Mouse (Mus musculus) right cerebral cortex, postnatal 4 days (tissue): ENCODE results near the gene E2f2.

Source experiments
- DNase-seq: peaks from one replicate; pipeline ENCODE4 v3.0.0-alpha.2; 2022

The E2f2 gene

GRCm38 (mm10) chr4:136145362-136145885 is 26.8 kb upstream of the E2f2 start:
- no peak for DNase-seq

GRCm38 (mm10) chr4:136145991-136146711 is 26.0 kb upstream of the E2f2 start:
- DNase-seq, result no peak

GRCm38 (mm10) chr4:136146712-136147154 is 25.5 kb upstream of the E2f2 start:
- no peak for DNase-seq

GRCm38 (mm10) chr4:136147436-136148135 is 24.6 kb upstream of the E2f2 start:
- DNase-seq, result peak; percentile 62

GRCm38 (mm10) chr4:136148342-136149044 is 23.7 kb upstream of the E2f2 start:
- DNase-seq, result no peak

- no peak for DNase-seq
These were observed 23.2 kb upstream of the E2f2 start for GRCm38 (mm10) chr4:136149045-136149379.

- peak; percentile 63 for DNase-seq
These were observed 22.5 kb upstream of the E2f2 start for GRCm38 (mm10) chr4:136149734-136150133.

GRCm38 (mm10) chr4:136150596-136150995 is 21.6 kb upstream of the E2f2 start:
- DNase-seq, result no peak

GRCm38 (mm10) chr4:136152821-136153220 is 19.4 kb upstream of the E2f2 start:
- DNase-seq, result no peak

GRCm38 (mm10) chr4:136154462-136154861 is 17.7 kb upstream of the E2f2 start:
- DNase-seq, result no peak

GRCm38 (mm10) chr4:136158498-136158897 is 13.7 kb upstream of the E2f2 start:
- DNase-seq, result no peak

GRCm38 (mm10) chr4:136159802-136160397 is 12.3 kb upstream of the E2f2 start:
- DNase-seq, result peak; percentile 70

GRCm38 (mm10) chr4:136163448-136163847 is 8.7 kb upstream of the E2f2 start:
- DNase-seq, result peak; percentile 89

- no peak for DNase-seq
These were observed 7.2 kb upstream of the E2f2 start for GRCm38 (mm10) chr4:136164981-136165380.

- DNase-seq, result no peak
These were observed 4.5 kb upstream of the E2f2 start for GRCm38 (mm10) chr4:136167701-136168100.

GRCm38 (mm10) chr4:136170401-136170800 is 1.8 kb upstream of the E2f2 start:
- DNase-seq, result no peak

- DNase-seq, result no peak
These were observed 739 bp upstream of the E2f2 start for GRCm38 (mm10) chr4:136171455-136171854.

GRCm38 (mm10) chr4:136172542-136173209 is 482 bp downstream of the E2f2 start:
- DNase-seq, result peak; percentile 62

GRCm38 (mm10) chr4:136173210-136173715 is 1.1 kb downstream of the E2f2 start:
- DNase-seq, result no peak

- DNase-seq, result no peak
These were observed 2.3 kb downstream of the E2f2 start for GRCm38 (mm10) chr4:136174216-136175193.

- no peak for DNase-seq
These were observed 3.9 kb downstream of the E2f2 start for GRCm38 (mm10) chr4:136176022-136176552.
